Mouse (Mus musculus) heart, adult 2 months (tissue): ENCODE results near the gene Sdsl.

Experiments used
- CTCF ChIP-seq: fragments of 200-600 bp; IDR thresholded peaks from 2 replicates; pipeline ENCODE4 v1.8.1; 2022; ENCODE audit warnings: antibody characterized with exemption, mild to moderate bottlenecking, moderate library complexity
- POLR2A ChIP-seq: fragments of 200-500 bp; IDR thresholded peaks from 2 replicates; pipeline ENCODE4 v1.6.1; 2011; ENCODE audit warnings: mild to moderate bottlenecking, low read depth, low read length, control low read depth; ENCODE audit not compliant: insufficient read depth

- TF ChIP-seq CTCF (no peak), POLR2A (no peak)
These were observed 17.8 kb downstream of the Sdsl start for GRCm38 (mm10) chr5:120454756-120455337.
